Mouse (Mus musculus) limb, embryonic 11.5 days (tissue): Measurements from ENCODE around the gene Stil. TPM values are rescaled to one million over a fixed set of nuclear protein-coding genes. Genes with fewer than 3 reads are reported as not detected.
"Not testable (repeated sequence)": the region's sequence is repeated elsewhere in the genome, so short reads cannot be mapped to it uniquely, and the experiment has no call there.

Source experiments
- ATAC-seq: fragments of 200-750 bp; cut with Nextera tagmentation; 2 replicates; pipeline ENCODE4 v1.8.0; 2017; ENCODE audit warnings: low read depth; ENCODE audit not compliant: insufficient number of reproducible peaks, low FRiP score, low TSS enrichment
- DNase-seq: peaks from one replicate; pipeline ENCODE4 v3.0.0-alpha.2; 2015; ENCODE audit warnings: low spot score
- H3K27ac ChIP-seq: fragments of 300-500 bp; sonication (generic); replicated peaks from 2 replicates; pipeline ENCODE4 v1.5.1; 2014; ENCODE audit warnings: low read depth, mild to moderate bottlenecking, low read length
- H3K27me3 ChIP-seq: fragments of 300-500 bp; sonication (generic); 2 replicates; pipeline ENCODE4 v1.6.1; 2014; ENCODE audit warnings: mild to moderate bottlenecking, low read length, mixed read lengths; ENCODE audit not compliant: control insufficient read depth, insufficient read depth
- H3K36me3 ChIP-seq: fragments of 300-500 bp; sonication (generic); 2 replicates; pipeline ENCODE4 v1.6.1; 2014; ENCODE audit warnings: mild to moderate bottlenecking, low read length, moderate library complexity, mixed read lengths; ENCODE audit not compliant: control insufficient read depth, insufficient read depth
- H3K4me1 ChIP-seq: fragments of 300-500 bp; sonication (generic); 2 replicates; pipeline ENCODE4 v1.6.1; 2014; ENCODE audit warnings: low read length, mixed read lengths; ENCODE audit not compliant: control insufficient read depth, insufficient read depth
- H3K4me2 ChIP-seq: fragments of 300-500 bp; sonication (generic); 2 replicates; pipeline ENCODE4 v1.6.1; 2014; ENCODE audit warnings: low read depth, mild to moderate bottlenecking, moderate library complexity; ENCODE audit not compliant: severe bottlenecking
- H3K4me3 ChIP-seq: fragments of 300-500 bp; sonication (generic); 2 replicates; pipeline ENCODE4 v1.5.1; 2014; ENCODE audit warnings: low read depth, low read length
- H3K9ac ChIP-seq: fragments of 300-500 bp; sonication (generic); 2 replicates; pipeline ENCODE4 v1.6.1; 2014; ENCODE audit warnings: mild to moderate bottlenecking, low read length
- H3K9me3 ChIP-seq: fragments of 300-500 bp; sonication (generic); 2 replicates; pipeline ENCODE4 v1.6.1; 2016; ENCODE audit warnings: low read length; ENCODE audit not compliant: control insufficient read depth
- WGBS: fragments of 180-500 bp; shearing (Covaris S2); extraction: QIAGEN DNeasy Blood & Tissue Kit; methylation state at CpG from one replicate; pipeline ENCODE4 v1.1.7; 2014; 5-methylcytosine and 5-hydroxymethylcytosine counted together
- polyA plus RNA-seq: library from polyadenylated mRNA; unstranded; fragments of >200 nt; fragmentation: Nextera tagmentation; extraction: Ambion mirVana; gene quantifications from 2 replicates; pipeline ENCODE4 v1.2.1, GENCODE M21; 2014

Stil gene
- polyA plus RNA-seq: 20.1 and 23.0 TPM in 2 replicates

- H3K4me3 ChIP-seq: peak within 1 kb of the TSS; percentile 56
- no peaks in the 10 kb centered on the region for H3K9me3 ChIP-seq
- H3K4me1 ChIP-seq: peaks cover 6% of the 10 kb centered on the region
- peak; percentile 97 for DNase-seq
- no peaks in the 10 kb centered on the region for H3K27me3 ChIP-seq
- H3K27ac ChIP-seq: peak within 1 kb of the TSS; percentile 87
- no peaks in the 10 kb centered on the region for H3K36me3 ChIP-seq
- peak within 1 kb of the TSS; percentile 78 for H3K9ac ChIP-seq
- H3K4me2 ChIP-seq: peak within 1 kb of the TSS; percentile 60
- ATAC-seq: peak; percentile 99
- WGBS: under 1% methylated on average over 52 of the region's 52 CpGs
Measured at GRCm38 (mm10) chr4:114999773-115000428, at the start of gene Stil. Gene Stil, plus strand, starts transcription at chr4:115000159.

- Histone ChIP-seq H3K9ac (no peak overlapping the region), H3K9me3 (no peaks in the 10 kb centered on the region), H3K4me3 (no peak overlapping the region), H3K4me2 (no peak overlapping the region), H3K4me1 (no peaks in the 10 kb centered on the region), H3K27me3 (no peaks in the 10 kb centered on the region; the same call in 1 of the 2 replicates), H3K36me3 (no peaks in the 10 kb centered on the region), H3K27ac (no peak overlapping the region)
- DNase-seq (no peak), ATAC-seq (peak; percentile 60; the same call in 1 of the 2 replicates)
- WGBS: 73% methylated on average over 3 of the region's 3 CpGs
Measured at GRCm38 (mm10) chr4:114953172-114953571, 46.8 kb upstream of the Stil start.

- Histone ChIP-seq H3K9ac (no peak overlapping the region), H3K4me3 (no peak overlapping the region), H3K4me2 (no peak overlapping the region), H3K27me3 (no peaks in the 10 kb centered on the region), H3K4me1 (no peaks in the 10 kb centered on the region), H3K27ac (no peak overlapping the region), H3K36me3 (peaks cover 1% of the 10 kb centered on the region; the same call in 1 of the 2 replicates), H3K9me3 (no peaks in the 10 kb centered on the region)
- DNase-seq: no peak
- no peak for ATAC-seq
Measured at GRCm38 (mm10) chr4:114957403-114957802, 42.6 kb upstream of the Stil start.

GRCm38 (mm10) chr4:114958231-114958630, 41.7 kb upstream of the Stil start:
- H3K27ac ChIP-seq: no peak overlapping the region
- no peaks in the 10 kb centered on the region for H3K27me3 ChIP-seq
- H3K36me3 ChIP-seq: peaks cover 3% of the 10 kb centered on the region; the same call in 1 of the 2 replicates
- H3K4me1 ChIP-seq: no peaks in the 10 kb centered on the region
- DNase-seq: no peak
- ATAC-seq: no peak
- H3K9ac ChIP-seq: no peak overlapping the region
- H3K4me3 ChIP-seq: no peak overlapping the region
- H3K9me3 ChIP-seq: no peaks in the 10 kb centered on the region
- WGBS: 86% methylated on average over 2 of the region's 2 CpGs
- no peak overlapping the region for H3K4me2 ChIP-seq

GRCm38 (mm10) chr4:114958786-114959185, 41.2 kb upstream of the Stil start:
- H3K27ac ChIP-seq: no peak overlapping the region
- H3K9me3 ChIP-seq: no peaks in the 10 kb centered on the region
- no peak overlapping the region for H3K9ac ChIP-seq
- no peaks in the 10 kb centered on the region for H3K4me1 ChIP-seq
- H3K4me3 ChIP-seq: no peak overlapping the region
- ATAC-seq (no peak), DNase-seq (no peak)
- 98% methylated on average over 4 of the region's 4 CpGs for WGBS
- no peaks in the 10 kb centered on the region for H3K27me3 ChIP-seq
- peaks cover 3% of the 10 kb centered on the region; the same call in 1 of the 2 replicates for H3K36me3 ChIP-seq
- no peak overlapping the region for H3K4me2 ChIP-seq

GRCm38 (mm10) chr4:114959533-114959932, 40.4 kb upstream of the Stil start:
- ATAC-seq (no peak), DNase-seq (no peak)
- H3K4me1 ChIP-seq: no peaks in the 10 kb centered on the region
- H3K27me3 ChIP-seq: no peaks in the 10 kb centered on the region
- H3K4me2 ChIP-seq: no peak overlapping the region
- 93% methylated on average over 2 of the region's 2 CpGs for WGBS
- no peak overlapping the region for H3K27ac ChIP-seq
- no peaks in the 10 kb centered on the region for H3K9me3 ChIP-seq
- H3K36me3 ChIP-seq: peaks cover 4% of the 10 kb centered on the region
- H3K4me3 ChIP-seq: no peak overlapping the region
- H3K9ac ChIP-seq: no peak overlapping the region

- H3K4me2 ChIP-seq, H3K4me3 ChIP-seq, H3K4me1 ChIP-seq, H3K9ac ChIP-seq, H3K27me3 ChIP-seq, DNase-seq, H3K27ac ChIP-seq, H3K36me3 ChIP-seq, H3K9me3 ChIP-seq, ATAC-seq: not testable (repeated sequence)
- WGBS: 86% methylated on average over 2 of the region's 2 CpGs
Measured at GRCm38 (mm10) chr4:114960881-114961280, 39.1 kb upstream of the Stil start.

GRCm38 (mm10) chr4:114970736-114971135, 29.2 kb upstream of the Stil start:
- ATAC-seq (no peak), DNase-seq (no peak)
- H3K36me3 ChIP-seq: peaks cover 3% of the 10 kb centered on the region
- H3K9me3 ChIP-seq: no peaks in the 10 kb centered on the region
- H3K4me2 ChIP-seq: no peak overlapping the region
- H3K4me3 ChIP-seq: no peak overlapping the region
- H3K4me1 ChIP-seq: no peaks in the 10 kb centered on the region
- H3K27ac ChIP-seq: no peak overlapping the region
- WGBS: 94% methylated on average over 5 of the region's 5 CpGs
- no peaks in the 10 kb centered on the region for H3K27me3 ChIP-seq
- H3K9ac ChIP-seq: no peak overlapping the region
